Mouse (Mus musculus) NIH3T3 (cell line): ENCODE measurements around the gene Senp3.
"Not testable (repeated sequence)": the region's sequence is repeated elsewhere in the genome, so short reads cannot be mapped to it uniquely, and the experiment has no call there.

ENCODE experiments used
- DNase-seq: peaks from one replicate; pipeline ENCODE4 v3.0.0-alpha.2; 2012; ENCODE audit warnings: low read depth

Senp3 gene

DNA sequence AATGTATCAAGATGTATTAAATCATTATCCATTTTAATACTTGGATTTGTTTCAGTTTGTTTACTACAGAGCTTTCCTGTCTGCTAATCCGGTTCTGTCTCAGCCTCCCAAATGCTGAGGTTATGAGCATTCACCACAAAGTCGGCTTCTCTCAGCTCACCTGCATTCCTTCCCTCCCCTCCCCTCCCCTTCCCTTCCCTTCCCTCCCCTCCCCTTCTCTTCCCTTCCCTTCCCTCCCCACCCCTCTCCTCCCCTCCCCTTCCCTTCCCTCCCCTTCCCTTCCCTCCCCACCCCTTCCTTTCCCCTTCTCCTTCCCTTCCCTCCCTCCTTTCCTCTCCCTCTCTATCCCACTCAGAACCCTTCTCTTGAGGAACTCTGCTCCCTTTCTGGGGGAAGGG, 22.7 kb upstream of the Senp3 start:
- no peak for DNase-seq

GRCm38 (mm10) chr11:69703814-69704612, 22.1 kb upstream of the Senp3 start:
- DNase-seq = no peak

GRCm38 (mm10) chr11:69703381-69703780, 21.5 kb upstream of the Senp3 start:
- DNase-seq = not testable (repeated sequence)

- DNase-seq = not testable (repeated sequence)
Observed at GRCm38 (mm10) chr11:69702886-69703285, 21.0 kb upstream of the Senp3 start.

DNA sequence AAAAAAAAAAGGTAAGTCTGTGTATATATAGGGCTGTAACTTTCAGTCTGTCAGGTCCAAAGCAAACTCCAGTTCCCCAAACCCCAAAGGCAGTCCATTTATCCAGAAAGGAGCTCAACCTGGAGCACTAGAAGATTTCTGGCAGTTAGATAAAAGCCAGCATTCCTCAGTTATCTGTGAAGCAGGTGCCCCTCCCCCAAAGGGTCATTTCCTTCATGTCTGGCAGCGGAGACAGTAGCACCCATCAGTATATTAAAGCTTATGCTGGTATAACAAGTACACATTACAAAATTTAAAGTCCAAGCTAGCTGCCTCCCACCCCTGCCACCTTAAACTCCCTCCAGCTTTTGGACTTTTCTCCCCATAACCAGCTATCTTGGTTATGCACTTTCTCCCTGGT, 17.7 kb upstream of the Senp3 start:
- DNase-seq = no peak

DNA sequence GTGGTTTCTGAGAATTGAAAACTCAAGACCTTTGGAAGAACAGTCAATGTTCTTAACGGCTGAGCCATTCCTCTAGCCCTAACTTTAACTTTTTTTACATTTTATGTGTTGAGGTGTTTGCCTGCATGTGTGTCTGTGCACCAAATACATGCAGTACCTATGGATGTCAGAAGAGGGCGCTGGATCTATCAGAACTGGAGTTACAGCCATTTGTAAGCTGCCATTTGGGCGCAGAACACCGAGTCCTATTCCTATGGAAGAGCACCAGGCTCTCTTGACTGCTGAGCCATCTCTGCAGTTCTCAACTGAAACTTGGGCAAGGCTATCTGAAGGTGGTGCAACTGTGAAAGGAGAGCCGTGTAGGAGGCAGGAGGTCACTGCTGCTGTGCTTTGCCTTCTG, 16.7 kb upstream of the Senp3 start:
- no peak for DNase-seq

DNA sequence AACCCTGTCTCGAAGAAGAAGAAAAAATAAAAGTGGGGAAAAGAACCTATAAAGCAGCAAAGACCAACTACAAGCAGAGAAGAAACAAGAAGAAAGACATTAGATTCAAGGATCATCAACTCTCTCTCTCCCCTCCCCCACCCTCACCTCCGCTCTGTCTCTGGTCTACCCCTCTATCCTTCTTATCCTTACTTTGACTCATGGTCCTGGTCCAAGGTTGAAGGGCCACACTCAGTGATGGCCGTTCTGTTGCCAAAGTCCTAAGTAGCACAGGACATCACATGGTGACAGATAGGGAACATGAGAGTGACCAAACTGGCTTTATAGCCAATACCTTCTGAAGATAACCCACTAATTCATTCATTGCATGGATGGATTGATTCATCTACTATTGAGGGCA, 15.5 kb upstream of the Senp3 start:
- no peak for DNase-seq

DNA sequence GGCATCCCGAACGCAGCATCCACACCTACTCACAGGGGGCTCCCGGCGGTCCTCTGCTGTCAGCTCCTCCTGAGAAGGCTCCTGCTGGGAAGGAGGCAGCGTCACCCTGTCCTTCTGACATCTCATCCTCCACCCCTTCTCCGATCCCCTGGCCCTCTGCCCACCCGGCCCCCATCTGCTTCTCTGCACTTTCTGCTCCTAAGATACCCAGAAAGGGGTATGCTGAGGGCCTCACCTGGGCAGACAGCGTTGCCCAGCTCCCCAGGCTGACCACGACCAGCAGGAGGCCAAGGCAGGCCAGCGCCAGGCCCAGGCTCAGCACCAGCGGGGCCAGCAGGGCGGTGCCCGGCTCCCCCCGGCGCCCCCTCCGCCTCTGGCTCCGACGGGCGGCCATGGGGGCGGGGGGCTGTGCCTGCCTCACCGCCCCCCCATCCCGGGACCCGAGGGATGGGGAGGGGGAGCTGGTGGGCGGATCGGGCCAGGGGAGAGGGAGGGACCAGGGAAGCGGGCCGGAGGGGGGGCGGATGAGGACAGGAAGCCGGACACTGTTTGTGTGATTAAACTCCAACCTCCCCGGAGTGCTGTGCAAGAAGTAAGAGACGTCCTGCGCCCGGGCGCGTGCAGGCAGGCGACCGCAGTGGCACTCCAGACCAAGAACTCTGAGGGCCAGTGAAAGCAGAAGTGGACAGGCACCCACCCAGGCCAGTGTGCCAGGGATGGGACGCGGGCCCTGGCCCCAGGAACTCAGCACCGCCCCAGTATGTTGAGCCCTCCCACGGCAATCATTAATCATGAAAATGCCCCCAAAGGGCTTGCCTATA, 13.7 kb upstream of the Senp3 start, which contains the start of the genes Tnfsf12 and Tnfsfm13:
Gene Tnfsf12 (minus strand): TSS at position 489 of the 821 bp plus-strand sequence.
Gene Tnfsfm13 (minus strand): TSS at position 738 of the 821 bp plus-strand sequence.
- DNase-seq = peak; percentile 83

DNA sequence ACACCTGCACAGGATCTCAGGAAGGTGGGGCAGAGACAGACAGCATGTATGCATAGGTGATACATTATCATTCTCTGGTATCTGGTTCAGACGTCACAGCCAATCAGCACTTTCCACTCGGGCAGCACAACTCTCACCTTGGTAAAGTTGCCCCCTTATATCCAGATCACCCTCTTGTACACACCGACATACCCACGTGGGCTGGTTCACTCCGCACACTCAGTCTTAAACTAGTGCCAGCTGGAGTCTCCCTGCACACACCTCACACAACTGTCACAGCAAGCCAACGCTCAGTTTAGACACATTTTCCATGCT, 13.1 kb upstream of the Senp3 start:
- no peak for DNase-seq

GRCm38 (mm10) chr11:69693421-69693965, 11.6 kb upstream of the Senp3 start:
- DNase-seq = no peak

DNA sequence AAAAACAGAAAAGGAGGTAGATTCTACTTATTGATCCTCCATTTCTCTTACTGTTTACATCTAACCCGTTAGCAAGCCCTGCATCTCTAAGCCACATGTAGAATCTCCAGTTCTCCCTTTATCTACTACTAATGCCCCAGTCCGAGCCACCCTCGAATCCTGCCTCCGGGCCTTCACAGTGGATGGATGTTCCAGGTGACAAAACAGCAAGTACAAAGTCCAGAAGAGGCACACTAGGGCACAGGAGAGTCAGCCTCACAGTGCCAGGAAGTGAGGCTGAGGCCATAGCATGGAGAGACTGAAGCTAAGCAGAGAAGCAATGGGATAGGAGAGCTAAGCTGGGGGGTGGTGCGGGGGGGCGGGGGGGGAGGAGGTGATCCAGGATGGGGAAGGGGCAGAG, 11.0 kb upstream of the Senp3 start:
- DNase-seq = no peak

DNA sequence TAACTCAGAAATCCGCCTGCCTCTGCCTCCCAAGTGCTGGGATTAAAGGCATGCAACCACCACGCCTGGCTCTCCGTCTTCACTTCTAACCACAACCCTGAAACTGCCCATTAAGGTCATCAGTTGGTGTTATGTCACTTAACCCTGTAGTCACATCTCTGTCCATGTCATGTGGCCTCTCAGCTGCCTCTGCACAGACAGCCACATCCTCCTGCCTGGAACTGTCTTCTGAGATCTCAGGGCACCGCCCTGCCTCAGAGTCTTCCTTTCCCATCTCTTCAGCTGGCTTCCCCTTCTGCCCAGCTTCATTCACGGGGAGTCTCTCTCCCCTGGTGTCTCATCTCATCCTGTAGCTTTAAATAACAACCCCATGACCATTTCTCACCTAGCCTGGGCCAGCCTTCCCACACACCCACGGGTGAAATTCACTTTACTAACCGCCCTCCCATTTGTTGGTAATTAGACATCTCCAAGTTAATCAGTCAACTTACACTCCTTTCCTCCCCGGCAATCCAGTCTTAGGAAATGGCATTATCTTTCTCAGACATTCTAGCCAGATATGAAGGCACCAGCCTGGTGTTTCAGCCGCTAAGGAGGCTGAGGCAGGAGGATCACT, 10.4 kb upstream of the Senp3 start:
- DNase-seq = no peak

- DNase-seq = no peak
Observed at GRCm38 (mm10) chr11:69689891-69690290, 8.0 kb upstream of the Senp3 start.

- DNase-seq = no peak
Observed at GRCm38 (mm10) chr11:69687061-69687460, 5.2 kb upstream of the Senp3 start.

DNA sequence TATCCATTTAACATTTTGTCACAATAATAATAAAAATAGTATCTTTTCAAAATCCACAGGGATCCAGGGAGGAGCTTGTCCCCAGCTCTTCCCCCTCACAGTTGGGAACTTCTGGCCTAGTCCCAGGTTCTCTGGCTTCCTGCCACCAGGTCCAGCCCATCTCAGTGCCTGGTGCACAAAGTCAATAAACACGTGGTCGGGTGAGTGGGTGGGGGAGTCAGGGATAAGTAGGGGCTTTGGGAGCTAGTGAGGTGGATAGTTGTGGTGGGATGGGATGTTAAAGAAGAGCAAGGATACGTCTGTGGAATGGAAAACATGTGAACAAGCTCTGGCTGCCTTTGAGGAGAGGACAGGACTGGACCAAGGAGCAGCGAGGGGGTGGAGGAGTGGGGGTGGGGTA, 4.5 kb upstream of the Senp3 start:
- peak; percentile 68 for DNase-seq

DNA sequence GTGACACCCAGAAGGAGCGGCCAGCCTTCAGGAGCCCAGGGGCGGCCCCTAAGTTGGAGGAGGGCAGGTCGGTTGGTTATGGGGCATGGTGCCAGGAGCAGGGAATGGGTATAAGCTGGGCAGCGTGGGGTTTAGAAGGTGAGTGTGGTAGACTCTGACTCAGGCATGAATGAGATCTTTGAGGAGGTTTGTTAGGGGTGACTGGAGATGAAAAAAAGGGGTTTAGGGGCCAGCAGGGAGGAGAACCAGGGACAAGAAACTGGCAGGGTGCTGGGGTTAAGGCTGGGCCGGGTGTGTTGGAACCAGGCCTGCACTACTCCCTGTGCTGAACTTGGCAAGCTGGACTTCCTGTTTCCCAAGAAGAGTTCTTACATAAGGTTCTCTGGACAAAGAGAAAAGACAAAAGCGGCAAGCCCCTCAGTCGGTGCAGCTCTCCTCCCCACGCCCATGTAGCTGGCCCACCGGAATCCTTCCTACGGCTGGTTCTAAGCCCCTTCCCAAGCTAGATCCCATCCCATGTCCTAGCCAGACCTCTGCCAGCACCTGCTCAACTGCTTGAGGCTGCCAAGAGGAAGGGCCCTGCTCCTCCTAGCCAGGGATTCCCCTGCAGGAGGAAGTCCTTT, 3.8 kb upstream of the Senp3 start, which contains the start of gene Tnfsf13:
Gene Tnfsf13 (minus strand): TSS at position 259 of the 623 bp plus-strand sequence.
- DNase-seq = peak; percentile 81

DNA sequence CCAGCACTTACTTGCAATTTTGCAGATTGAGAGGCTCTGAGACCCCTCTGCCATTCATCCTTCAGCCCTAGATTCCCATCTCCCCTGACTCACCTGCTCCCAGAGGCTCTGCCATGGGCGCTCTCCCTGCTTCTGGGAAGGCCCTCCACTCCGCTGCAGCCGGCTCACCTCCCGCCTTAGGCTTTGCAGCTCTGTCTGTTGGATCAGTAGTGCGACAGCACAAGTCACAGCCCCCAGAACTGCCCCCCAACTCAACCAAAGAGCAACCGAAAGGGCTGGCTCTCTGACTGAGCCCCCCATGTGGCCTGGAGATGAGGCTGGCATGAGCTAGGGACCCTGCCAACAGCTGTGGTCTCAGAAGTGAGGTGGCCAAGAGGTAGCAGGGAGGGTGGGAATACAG, 3.1 kb upstream of the Senp3 start:
- DNase-seq = no peak

- no peak for DNase-seq
Observed at GRCm38 (mm10) chr11:69684128-69684745, 2.4 kb upstream of the Senp3 start.

- DNase-seq = no peak
Observed at GRCm38 (mm10) chr11:69683576-69683975, 1.7 kb upstream of the Senp3 start.

GRCm38 (mm10) chr11:69682840-69683533, 1.1 kb upstream of the Senp3 start:
- DNase-seq = peak; percentile 95
